Comparison of ENCODE assay signal across 12 mouse cellular contexts in genomic region chr16:59604078-59604781, GRCm38 (mm10). TPM values are rescaled to one million over a fixed set of nuclear protein-coding genes. Genes with fewer than 3 reads are reported as not detected.
DNase-seq lines count a peak whose midpoint lies in the region; ATAC-seq and TF ChIP-seq lines count a peak whose summit lies in the region.
"Had no signal": no experiment of that assay in that cellular context is flagged by ENCODE, and none has a peak within 500 bp of the region (broad histone marks: within the 10 kb centered on the region; RNA-seq: fewer than 3 reads in every experiment).

No protein-coding gene starts in this region.

- H3K4me1 ChIP-seq in liver, adult 2 months (ENCODE audit: control insufficient read depth, insufficient read depth, low read length): peaks cover 4% of the 10 kb centered on the region
- H3K4me1 ChIP-seq in liver, embryonic 12.5 days: peaks cover 4% of the 10 kb centered on the region; the same call in 1 of the 2 replicates
- peaks cover 22% of the 10 kb centered on the region for H3K4me1 ChIP-seq in forebrain, embryonic 13.5 days

- no peak overlapping the region for H3K27ac ChIP-seq in liver, adult 2 months (replicated peaks; ENCODE audit: insufficient read depth, low read depth, low read length)
- no peak overlapping the region for H3K27ac ChIP-seq in liver, embryonic 12.5 days
- 0 out of 2 replicates have a peak overlapping the region, but pooled peaks have one; percentile 33 for H3K27ac ChIP-seq in forebrain, embryonic 13.5 days

- H3K36me3 ChIP-seq in liver, adult 2 months (ENCODE audit: control insufficient read depth, insufficient read depth, low read length): no peaks in the 10 kb centered on the region
- no peaks in the 10 kb centered on the region for H3K36me3 ChIP-seq in liver, embryonic 12.5 days
- no peaks in the 10 kb centered on the region for H3K36me3 ChIP-seq in forebrain, embryonic 13.5 days (ENCODE audit: poor library complexity, severe bottlenecking)

- no peak overlapping the region for H3K4me2 ChIP-seq in liver, embryonic 12.5 days
- peak overlapping the region; percentile 48 for H3K4me2 ChIP-seq in forebrain, embryonic 13.5 days

- no peaks in the 10 kb centered on the region for H3K9me3 ChIP-seq in liver, embryonic 12.5 days (replicated peaks)
- H3K9me3 ChIP-seq in forebrain, embryonic 13.5 days (replicated peaks): no peaks in the 10 kb centered on the region

- 70% methylated on average over 15 of the region's 15 CpGs for WGBS in liver, adult 2 months
- 53% methylated on average over 15 of the region's 15 CpGs for WGBS in liver, embryonic 12.5 days (ENCODE audit: insufficient replicate concordance)
- 35% methylated on average over 15 of the region's 15 CpGs for WGBS in forebrain, embryonic 13.5 days

- no peak overlapping the region for H3K4me3 ChIP-seq in liver, adult 2 months (ENCODE audit: insufficient read depth, low read depth, low read length)
- no peak overlapping the region for H3K4me3 ChIP-seq in liver, embryonic 12.5 days
- peak overlapping the region; percentile 15; the same call in 1 of the 2 replicates for H3K4me3 ChIP-seq in forebrain, embryonic 13.5 days

- no peak for ATAC-seq in liver, embryonic 12.5 days
- ATAC-seq in forebrain, embryonic 13.5 days: peak; percentile 75
- peak; percentile 85 for ATAC-seq in megakaryocyte progenitor cell, adult 5-6 weeks (replicated peaks; ENCODE audit: poor library complexity)
- ATAC-seq: Patski had no signal

- H3K79me2 ChIP-seq in liver, adult 2 months (ENCODE audit: control insufficient read depth, insufficient read depth, low read length): no peaks in the 10 kb centered on the region

- no peak for TF ChIP-seq CTCF in liver, adult 2 months (IDR thresholded peaks at IDR 0.05; ENCODE audit: low read depth, low read length)

- DNase-seq in liver, adult 2 months (ENCODE audit: extremely low read depth, low read depth, low spot score): peak; percentile 20
- DNase-seq in retina, postnatal 1 day: peak; percentile 78
- DNase-seq in thymus, adult 18-20 months: no peak
- DNase-seq in cerebellum, adult 18-20 months: no peak
- DNase-seq in adrenal gland, postnatal 10 days: no peak
- DNase-seq: cerebellum, adult 8-10 months; gastrocnemius, postnatal 14 days; lung, postnatal 14 days had no signal

- H3K9ac ChIP-seq in liver, adult 2 months (ENCODE audit: low read depth, low read length): no peak overlapping the region
- no peak overlapping the region for H3K9ac ChIP-seq in liver, embryonic 12.5 days
- H3K9ac ChIP-seq in forebrain, embryonic 13.5 days: no peak overlapping the region

- TF ChIP-seq POLR2A in liver, adult 2 months (IDR thresholded peaks at IDR 0.05; ENCODE audit: extremely low read depth, insufficient read depth, low read length): no peak

- no peaks in the 10 kb centered on the region for H3K27me3 ChIP-seq in liver, adult 2 months (ENCODE audit: control insufficient read depth, insufficient read depth, low read length)
- peaks cover 27% of the 10 kb centered on the region for H3K27me3 ChIP-seq in liver, embryonic 12.5 days (replicated peaks)
- 0 out of 2 replicates have a peak, but pooled peaks cover 12% of the 10 kb centered on the region for H3K27me3 ChIP-seq in forebrain, embryonic 13.5 days
- H3K27me3 ChIP-seq: Patski had no signal

RNA-seq across cellular contexts. Expression of gene Crybg3, which starts 3.5 kb away (rescaled TPM):
- total RNA-seq in liver, adult 2 months (2014; rRNA removed): 4.1 and 5.5 TPM in 2 replicates
- 1.1 and 3.0 TPM in 2 replicates for polyA plus RNA-seq in liver, adult 2 months (2012; rRNA removed)
- polyA plus RNA-seq in liver, embryonic 12.5 days (2016; fragmentation: Nextera tagmentation; extraction: Ambion mirVana): 1.8 and 2.4 TPM in 2 replicates
- polyA plus RNA-seq in forebrain, embryonic 13.5 days (2015; fragmentation: Nextera tagmentation; extraction: Ambion mirVana): 2.3 and 2.6 TPM in 2 replicates
- total RNA-seq in megakaryocyte progenitor cell, adult 5-6 weeks (2015): 13.3 and 14.6 TPM in 2 replicates
- total RNA-seq in megakaryocyte progenitor cell, adult 5-6 weeks (2017): 17.9 and 26.8 TPM in 2 replicates
- total RNA-seq in adrenal gland, postnatal 10 days (2021): 10 to 100 TPM; 16.3 to 19.3 TPM

RNA-seq across cellular contexts. Expression of gene Arl6, which starts 35.0 kb away (rescaled TPM):
- total RNA-seq in liver, adult 2 months (2014; rRNA removed): 3.8 and 3.9 TPM in 2 replicates
- polyA plus RNA-seq in liver, adult 2 months (2012; rRNA removed): 0.39 and 0.65 TPM in 2 replicates
- polyA plus RNA-seq in liver, embryonic 12.5 days (2016; fragmentation: Nextera tagmentation; extraction: Ambion mirVana): 7.0 and 7.1 TPM in 2 replicates
- polyA plus RNA-seq in forebrain, embryonic 13.5 days (2015; fragmentation: Nextera tagmentation; extraction: Ambion mirVana): 53.5 and 53.8 TPM in 2 replicates
- total RNA-seq in megakaryocyte progenitor cell, adult 5-6 weeks (2015): 6.0 and 8.5 TPM in 2 replicates
- total RNA-seq in megakaryocyte progenitor cell, adult 5-6 weeks (2017): 6.8 and 8.3 TPM in 2 replicates
- total RNA-seq in adrenal gland, postnatal 10 days (2021): 1 to 10 TPM; 8.1 to 8.7 TPM

Comparison
In these comparisons a context has a peak if more than half of its experiments do, and no peak if none do; other contexts are left out.
1. DNase-seq: peak in liver, adult 2 months (single experiment) and retina, postnatal 1 day (single experiment); none in thymus, adult 18-20 months (0 of 2), cerebellum, adult 18-20 months (0 of 2) and adrenal gland, postnatal 10 days (single experiment).